Mouse (Mus musculus): ENCODE data around the gene Picalm. TPM values are rescaled to one million over a fixed set of nuclear protein-coding genes. Genes with fewer than 3 reads are reported as not detected.

Picalm gene
- polyA plus RNA-seq, 2 experiments = 53.6 to 155 TPM

GRCm38 (mm10) chr7:90090996-90091395, 39.0 kb upstream of the Picalm start:
- DNase-seq (ENCODE audit: low spot score) = no peak
- no peak overlapping the region for H3K27ac ChIP-seq (replicated peaks; ENCODE audit: low read depth, low read length)
- TF ChIP-seq POLR2A (IDR thresholded peaks at IDR 0.05; ENCODE audit: borderline replicate concordance, extremely low read depth, insufficient read depth, insufficient read length) = no peak
- no peaks in the 10 kb centered on the region for H3K27me3 ChIP-seq (ENCODE audit: control insufficient read depth, insufficient read depth, low read length)
- H3K4me1 ChIP-seq (ENCODE audit: control insufficient read depth, insufficient read depth, low read length) = no peaks in the 10 kb centered on the region
- no peak overlapping the region for H3K4me2 ChIP-seq (replicated peaks; ENCODE audit: low read depth, low read length, severe bottlenecking)
- H3K9me3 ChIP-seq (ENCODE audit: control insufficient read depth, low read length) = no peaks in the 10 kb centered on the region
- no peak overlapping the region for H3K4me3 ChIP-seq (replicated peaks; ENCODE audit: low read length)
- ATAC-seq (ENCODE audit: low FRiP score, low read depth) = no peak
- no peaks in the 10 kb centered on the region for H3K36me3 ChIP-seq (ENCODE audit: control insufficient read depth, insufficient read depth, low read length)
- H3K9ac ChIP-seq (ENCODE audit: low read depth, low read length, severe bottlenecking) = no peak overlapping the region
- 71% methylated on average over 4 of the region's 4 CpGs for WGBS

GRCm38 (mm10) chr7:90091756-90092155, 38.3 kb upstream of the Picalm start:
- no peak for TF ChIP-seq POLR2A (IDR thresholded peaks at IDR 0.05; ENCODE audit: borderline replicate concordance, extremely low read depth, insufficient read depth, insufficient read length)
- H3K4me3 ChIP-seq (replicated peaks; ENCODE audit: low read length) = no peak overlapping the region
- no peaks in the 10 kb centered on the region for H3K4me1 ChIP-seq (ENCODE audit: control insufficient read depth, insufficient read depth, low read length)
- H3K36me3 ChIP-seq (ENCODE audit: control insufficient read depth, insufficient read depth, low read length) = no peaks in the 10 kb centered on the region
- no peak overlapping the region for H3K4me2 ChIP-seq (replicated peaks; ENCODE audit: low read depth, low read length, severe bottlenecking)
- ATAC-seq (ENCODE audit: low FRiP score, low read depth) (no peak), DNase-seq (ENCODE audit: low spot score) (no peak)
- H3K27ac ChIP-seq (replicated peaks; ENCODE audit: low read depth, low read length) = no peak overlapping the region
- no peaks in the 10 kb centered on the region for H3K9me3 ChIP-seq (ENCODE audit: control insufficient read depth, low read length)
- no peaks in the 10 kb centered on the region for H3K27me3 ChIP-seq (ENCODE audit: control insufficient read depth, insufficient read depth, low read length)
- WGBS = 43% methylated on average over 2 of the region's 2 CpGs
- no peak overlapping the region for H3K9ac ChIP-seq (ENCODE audit: low read depth, low read length, severe bottlenecking)

DNA sequence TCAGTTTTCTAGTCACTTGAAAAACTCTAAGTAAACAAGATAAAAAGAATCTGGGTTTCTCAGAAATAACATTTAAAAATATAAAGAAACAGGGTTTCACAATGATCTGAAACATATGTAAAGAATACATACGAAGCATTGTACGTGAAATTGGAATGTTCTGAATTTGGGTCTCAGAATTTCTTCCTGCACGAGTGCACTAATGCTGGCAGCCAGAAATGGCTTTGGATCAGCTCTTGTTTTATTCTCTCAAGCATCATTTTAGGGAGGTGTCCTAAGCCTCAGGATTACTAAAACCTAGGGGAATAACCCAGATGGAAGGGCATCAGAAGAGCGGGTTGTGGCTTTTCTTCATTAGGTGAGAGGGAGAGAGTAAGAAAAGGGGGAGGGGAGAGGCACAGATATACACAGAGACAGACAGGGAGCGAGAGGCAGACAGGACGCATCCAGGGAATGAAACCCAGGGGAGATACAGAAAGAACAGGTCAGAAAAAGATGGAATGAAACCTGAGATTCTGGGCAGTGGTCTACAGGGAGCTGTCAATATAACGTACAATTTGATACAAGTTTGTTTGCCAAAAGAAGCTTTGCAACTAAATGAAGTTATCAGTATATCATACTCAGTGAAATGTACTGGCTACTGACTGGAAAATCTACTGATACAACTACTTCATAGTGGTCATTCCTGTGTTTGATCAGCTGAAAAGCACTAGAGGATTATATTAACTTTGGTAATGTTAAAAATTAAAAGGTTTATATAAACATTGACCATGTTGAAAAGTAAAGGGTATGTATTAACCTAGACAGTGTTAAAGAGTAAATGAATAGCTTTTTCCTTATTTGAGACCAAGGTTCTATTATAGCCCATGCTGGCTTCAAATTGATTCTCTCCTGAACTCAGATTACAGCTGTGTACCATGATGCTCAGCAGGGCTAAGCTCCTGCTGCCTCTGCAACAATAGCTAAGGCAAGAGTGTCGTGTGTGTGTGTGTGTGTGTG, 37.3 kb upstream of the Picalm start:
- Histone ChIP-seq H3K4me3 (replicated peaks; ENCODE audit: low read length) (no peak overlapping the region), H3K36me3 (ENCODE audit: control insufficient read depth, insufficient read depth, low read length) (no peaks in the 10 kb centered on the region), H3K4me2 (replicated peaks; ENCODE audit: low read depth, low read length, severe bottlenecking) (no peak overlapping the region), H3K4me1 (ENCODE audit: control insufficient read depth, insufficient read depth, low read length) (no peaks in the 10 kb centered on the region), H3K9ac (ENCODE audit: low read depth, low read length, severe bottlenecking) (no peak overlapping the region), H3K9me3 (ENCODE audit: control insufficient read depth, low read length) (no peaks in the 10 kb centered on the region), H3K27ac (replicated peaks; ENCODE audit: low read depth, low read length) (no peak overlapping the region), H3K27me3 (ENCODE audit: control insufficient read depth, insufficient read depth, low read length) (no peaks in the 10 kb centered on the region)
- DNase-seq (ENCODE audit: low spot score) (no peak), ATAC-seq (ENCODE audit: low FRiP score, low read depth) (no peak)
- no peak for TF ChIP-seq POLR2A (IDR thresholded peaks at IDR 0.05; ENCODE audit: borderline replicate concordance, extremely low read depth, insufficient read depth, insufficient read length)
- 78% methylated on average over 8 of the region's 8 CpGs for WGBS

- ATAC-seq (ENCODE audit: low FRiP score, low read depth) (no peak), DNase-seq (ENCODE audit: low spot score) (no peak)
- Histone ChIP-seq H3K27me3 (ENCODE audit: control insufficient read depth, insufficient read depth, low read length) (no peaks in the 10 kb centered on the region), H3K4me1 (ENCODE audit: control insufficient read depth, insufficient read depth, low read length) (no peaks in the 10 kb centered on the region), H3K4me2 (replicated peaks; ENCODE audit: low read depth, low read length, severe bottlenecking) (no peak overlapping the region), H3K4me3 (replicated peaks; ENCODE audit: low read length) (no peak overlapping the region), H3K36me3 (ENCODE audit: control insufficient read depth, insufficient read depth, low read length) (no peaks in the 10 kb centered on the region), H3K27ac (replicated peaks; ENCODE audit: low read depth, low read length) (no peak overlapping the region), H3K9ac (ENCODE audit: low read depth, low read length, severe bottlenecking) (no peak overlapping the region), H3K9me3 (ENCODE audit: control insufficient read depth, low read length) (no peaks in the 10 kb centered on the region)
- 88% methylated on average over 5 of the region's 5 CpGs for WGBS
- TF ChIP-seq POLR2A (IDR thresholded peaks at IDR 0.05; ENCODE audit: borderline replicate concordance, extremely low read depth, insufficient read depth, insufficient read length) = no peak
These were observed 34.9 kb upstream of the Picalm start for GRCm38 (mm10) chr7:90095097-90095496.

GRCm38 (mm10) chr7:90095766-90096372, 34.1 kb upstream of the Picalm start:
- no peaks in the 10 kb centered on the region for H3K9me3 ChIP-seq (ENCODE audit: control insufficient read depth, low read length)
- 73% methylated on average over 6 of the region's 6 CpGs for WGBS

More at GRCm38 (mm10) chr7:90095766-90096372, 34.1 kb upstream of the Picalm start:
- DNase-seq (ENCODE audit: low spot score) (no peak), ATAC-seq (ENCODE audit: low FRiP score, low read depth) (no peak)
- no peak for TF ChIP-seq POLR2A (IDR thresholded peaks at IDR 0.05; ENCODE audit: borderline replicate concordance, extremely low read depth, insufficient read depth, insufficient read length)
- no peaks in the 10 kb centered on the region for H3K27me3 ChIP-seq (ENCODE audit: control insufficient read depth, insufficient read depth, low read length)
- no peaks in the 10 kb centered on the region for H3K4me1 ChIP-seq (ENCODE audit: control insufficient read depth, insufficient read depth, low read length)
- no peak overlapping the region for H3K4me3 ChIP-seq (replicated peaks; ENCODE audit: low read length)
- H3K9ac ChIP-seq (ENCODE audit: low read depth, low read length, severe bottlenecking) = no peak overlapping the region
- no peak overlapping the region for H3K4me2 ChIP-seq (replicated peaks; ENCODE audit: low read depth, low read length, severe bottlenecking)
- H3K36me3 ChIP-seq (ENCODE audit: control insufficient read depth, insufficient read depth, low read length) = no peaks in the 10 kb centered on the region
- H3K27ac ChIP-seq (replicated peaks; ENCODE audit: low read depth, low read length) = no peak overlapping the region
